Mouse (Mus musculus): ENCODE measurements around the gene Tjp1. TPM values are rescaled to one million over a fixed set of nuclear protein-coding genes. Genes with fewer than 3 reads are reported as not detected.

Gene Tjp1
- polyA plus RNA-seq, 1 experiment from 2014 or later, result 9.7 TPM

DNA sequence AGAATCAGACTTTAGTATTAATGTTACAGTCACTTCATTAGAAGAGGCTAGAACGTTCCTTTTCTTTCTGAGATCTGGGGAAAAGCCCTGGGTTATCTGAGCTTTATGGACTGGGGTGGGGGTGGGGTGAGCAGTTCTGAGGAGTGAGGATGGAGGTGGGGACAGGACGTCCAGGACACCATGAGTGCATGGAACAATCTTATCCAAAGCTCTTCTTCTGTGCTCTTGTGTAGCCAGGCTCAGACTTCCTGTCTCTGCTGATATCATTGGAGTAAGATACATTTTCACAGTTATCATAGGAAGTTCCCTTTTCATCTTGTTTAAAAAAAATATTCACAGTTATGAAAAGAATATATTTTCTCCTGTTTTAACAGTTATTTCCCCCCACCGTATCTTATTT is 55.5 kb downstream of the Tjp1 start:
- H3K36me3 ChIP-seq (ENCODE audit: control insufficient read depth, insufficient read depth), result no peaks in the 10 kb centered on the region
- H3K4me1 ChIP-seq (replicated peaks; ENCODE audit: control insufficient read depth, insufficient read depth, low read length), result peaks cover 10% of the 10 kb centered on the region; the same call in 1 of the 2 replicates
- H3K4me2 ChIP-seq (replicated peaks; ENCODE audit: low read depth), result no peak overlapping the region
- H3K27ac ChIP-seq (ENCODE audit: low read depth, low read length), result no peak overlapping the region
- no peak for ATAC-seq
- no peak overlapping the region for H3K4me3 ChIP-seq (ENCODE audit: low read depth, low read length)
- H3K9ac ChIP-seq (ENCODE audit: low read depth, low read length), result no peak overlapping the region
- H3K27me3 ChIP-seq (replicated peaks; ENCODE audit: control insufficient read depth, insufficient read depth, low read length), result no peaks in the 10 kb centered on the region
- WGBS, result 65% methylated on average over 3 of the region's 3 CpGs
- H3K9me3 ChIP-seq (ENCODE audit: control insufficient read depth), result no peaks in the 10 kb centered on the region
- no peak for TF ChIP-seq CTCF (IDR thresholded peaks at IDR 0.05; ENCODE audit: low read depth)

DNA sequence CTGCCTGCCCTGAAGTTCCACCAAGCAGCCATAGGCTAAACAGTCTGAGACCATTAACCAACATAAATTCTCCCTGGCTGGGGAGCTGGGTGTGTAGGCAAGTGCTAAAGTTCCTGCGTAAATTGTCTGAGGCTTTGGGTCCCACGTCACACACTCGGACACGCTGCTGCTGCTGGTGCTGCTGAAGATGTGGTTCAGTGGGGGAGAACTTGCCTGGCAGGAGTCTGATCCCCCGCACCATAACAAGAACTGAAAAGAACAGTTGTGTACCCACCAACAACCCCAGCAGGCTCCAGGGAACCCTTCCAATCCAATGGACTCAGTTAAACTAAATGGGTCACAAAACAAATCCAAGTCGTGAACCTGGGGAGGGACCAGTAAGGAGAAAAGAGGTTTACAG is 56.2 kb downstream of the Tjp1 start:
- Histone ChIP-seq H3K4me3 (ENCODE audit: low read depth, low read length) (no peak overlapping the region), H3K4me1 (replicated peaks; ENCODE audit: control insufficient read depth, insufficient read depth, low read length) (peaks cover 10% of the 10 kb centered on the region; the same call in 1 of the 2 replicates), H3K4me2 (replicated peaks; ENCODE audit: low read depth) (no peak overlapping the region), H3K27ac (ENCODE audit: low read depth, low read length) (no peak overlapping the region), H3K9ac (ENCODE audit: low read depth, low read length) (no peak overlapping the region), H3K27me3 (replicated peaks; ENCODE audit: control insufficient read depth, insufficient read depth, low read length) (no peaks in the 10 kb centered on the region), H3K36me3 (ENCODE audit: control insufficient read depth, insufficient read depth) (no peaks in the 10 kb centered on the region), H3K9me3 (ENCODE audit: control insufficient read depth) (no peaks in the 10 kb centered on the region)
- no peak for ATAC-seq
- no peak for TF ChIP-seq CTCF (IDR thresholded peaks at IDR 0.05; ENCODE audit: low read depth)
- 75% methylated on average over 6 of the region's 6 CpGs for WGBS

DNA sequence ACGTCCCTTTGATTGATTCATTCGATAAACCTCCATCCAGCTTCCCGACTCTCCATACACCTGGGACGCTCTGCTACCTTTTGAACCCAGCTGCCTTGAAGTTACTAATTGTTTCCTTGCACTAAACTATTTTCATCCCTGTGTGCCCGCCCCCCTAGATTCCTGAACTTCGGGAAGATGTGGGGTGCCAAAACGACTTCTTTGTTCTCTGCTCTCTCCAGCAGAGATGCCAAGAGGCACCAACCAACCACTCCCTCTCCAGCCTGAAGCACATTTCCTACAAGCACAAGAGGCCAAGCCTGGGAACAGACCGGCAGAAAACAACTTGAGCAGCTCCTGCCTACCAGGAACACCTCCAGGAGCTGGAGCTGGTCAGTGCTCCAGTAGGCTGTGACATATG is 57.4 kb downstream of the Tjp1 start:
- Histone ChIP-seq H3K27me3 (replicated peaks; ENCODE audit: control insufficient read depth, insufficient read depth, low read length) (no peaks in the 10 kb centered on the region), H3K4me1 (replicated peaks; ENCODE audit: control insufficient read depth, insufficient read depth, low read length) (peaks cover 10% of the 10 kb centered on the region; the same call in 1 of the 2 replicates), H3K4me2 (replicated peaks; ENCODE audit: low read depth) (peak overlapping the region; percentile 17; the same call in 1 of the 2 replicates), H3K4me3 (ENCODE audit: low read depth, low read length) (no peak overlapping the region), H3K27ac (ENCODE audit: low read depth, low read length) (peak overlapping the region; percentile 78), H3K9me3 (ENCODE audit: control insufficient read depth) (no peaks in the 10 kb centered on the region), H3K9ac (ENCODE audit: low read depth, low read length) (no peak overlapping the region), H3K36me3 (ENCODE audit: control insufficient read depth, insufficient read depth) (no peaks in the 10 kb centered on the region)
- no peak for ATAC-seq
- 22% methylated on average over 8 of the region's 8 CpGs for WGBS
- TF ChIP-seq CTCF (IDR thresholded peaks at IDR 0.05; ENCODE audit: low read depth), result no peak

DNA sequence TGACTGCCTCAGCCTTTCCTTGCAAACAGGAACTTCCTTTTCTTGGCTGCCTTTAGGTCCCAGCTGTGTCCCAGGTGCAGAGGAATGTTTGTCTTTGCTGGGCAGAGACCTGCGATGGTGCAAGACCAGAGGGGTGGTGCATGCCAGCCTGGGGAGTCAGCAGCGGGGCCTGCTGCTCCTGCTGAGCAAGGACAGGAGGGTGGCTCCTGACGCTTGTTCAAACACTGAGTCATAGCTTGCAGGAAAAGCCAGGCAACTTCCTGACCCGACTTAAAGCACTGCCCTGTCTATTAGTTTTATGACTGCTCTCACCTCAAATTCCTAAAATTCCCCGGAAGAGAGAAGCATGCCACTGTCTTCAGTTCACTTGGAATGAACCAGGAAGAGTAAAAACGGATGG is 57.9 kb downstream of the Tjp1 start:
- 4% methylated on average over 6 of the region's 6 CpGs for WGBS
- H3K4me1 ChIP-seq (replicated peaks; ENCODE audit: control insufficient read depth, insufficient read depth, low read length), result peaks cover 10% of the 10 kb centered on the region; the same call in 1 of the 2 replicates
- peak overlapping the region; percentile 17; the same call in 1 of the 2 replicates for H3K4me2 ChIP-seq (replicated peaks; ENCODE audit: low read depth)
- ATAC-seq, result peak; percentile 82
- no peaks in the 10 kb centered on the region for H3K9me3 ChIP-seq (ENCODE audit: control insufficient read depth)
- no peaks in the 10 kb centered on the region for H3K36me3 ChIP-seq (ENCODE audit: control insufficient read depth, insufficient read depth)
- H3K4me3 ChIP-seq (ENCODE audit: low read depth, low read length), result no peak overlapping the region
- no peak overlapping the region for H3K9ac ChIP-seq (ENCODE audit: low read depth, low read length)
- H3K27ac ChIP-seq (ENCODE audit: low read depth, low read length), result peak overlapping the region; percentile 78
- TF ChIP-seq CTCF (IDR thresholded peaks at IDR 0.05; ENCODE audit: low read depth), result peak; percentile 35; the same call in 1 of the 2 replicates
- no peaks in the 10 kb centered on the region for H3K27me3 ChIP-seq (replicated peaks; ENCODE audit: control insufficient read depth, insufficient read depth, low read length)

DNA sequence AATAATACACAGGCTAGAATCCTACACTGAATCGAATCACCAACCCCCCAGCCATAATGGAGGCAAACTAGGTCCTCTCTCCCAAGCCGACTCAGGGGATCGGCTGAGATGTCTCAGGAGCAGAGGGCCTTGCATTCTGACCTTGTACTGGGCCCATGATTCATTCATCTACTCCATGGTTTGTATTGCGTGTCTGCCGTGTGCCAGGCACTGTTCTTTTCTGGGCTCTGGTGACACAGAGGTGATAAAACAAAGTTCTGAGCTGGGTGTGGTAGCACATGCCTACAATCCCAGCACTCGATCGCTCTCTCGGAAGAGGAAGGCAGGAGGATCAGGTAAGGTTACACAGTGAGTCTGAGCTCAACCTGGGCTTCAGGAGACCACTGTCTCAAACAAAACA is 59.4 kb downstream of the Tjp1 start:
- 38% methylated on average over 8 of the region's 8 CpGs for WGBS
- no peaks in the 10 kb centered on the region for H3K9me3 ChIP-seq (ENCODE audit: control insufficient read depth)
- ATAC-seq, result peak; percentile 69
- H3K4me2 ChIP-seq (replicated peaks; ENCODE audit: low read depth), result peak overlapping the region; percentile 27
- H3K36me3 ChIP-seq (ENCODE audit: control insufficient read depth, insufficient read depth), result no peaks in the 10 kb centered on the region
- no peak for TF ChIP-seq CTCF (IDR thresholded peaks at IDR 0.05; ENCODE audit: low read depth)
- peaks cover 10% of the 10 kb centered on the region; the same call in 1 of the 2 replicates for H3K4me1 ChIP-seq (replicated peaks; ENCODE audit: control insufficient read depth, insufficient read depth, low read length)
- H3K4me3 ChIP-seq (ENCODE audit: low read depth, low read length), result no peak overlapping the region
- no peaks in the 10 kb centered on the region for H3K27me3 ChIP-seq (replicated peaks; ENCODE audit: control insufficient read depth, insufficient read depth, low read length)
- no peak overlapping the region for H3K9ac ChIP-seq (ENCODE audit: low read depth, low read length)
- peak overlapping the region; percentile 89 for H3K27ac ChIP-seq (ENCODE audit: low read depth, low read length)

- Histone ChIP-seq H3K4me3 (ENCODE audit: low read depth, low read length) (no peak overlapping the region), H3K9ac (ENCODE audit: low read depth, low read length) (no peak overlapping the region), H3K27ac (ENCODE audit: low read depth, low read length) (peak overlapping the region; percentile 89), H3K4me2 (replicated peaks; ENCODE audit: low read depth) (peak overlapping the region; percentile 27), H3K27me3 (replicated peaks; ENCODE audit: control insufficient read depth, insufficient read depth, low read length) (no peaks in the 10 kb centered on the region), H3K4me1 (replicated peaks; ENCODE audit: control insufficient read depth, insufficient read depth, low read length) (peaks cover 10% of the 10 kb centered on the region; the same call in 1 of the 2 replicates), H3K36me3 (ENCODE audit: control insufficient read depth, insufficient read depth) (no peaks in the 10 kb centered on the region), H3K9me3 (ENCODE audit: control insufficient read depth) (no peaks in the 10 kb centered on the region)
- WGBS, result 38% methylated on average over 4 of the region's 4 CpGs
- no peak for TF ChIP-seq CTCF (IDR thresholded peaks at IDR 0.05; ENCODE audit: low read depth)
- peak; percentile 76 for ATAC-seq
These were observed 60.1 kb downstream of the Tjp1 start for GRCm38 (mm10) chr7:65467306-65468021.
